Mouse (Mus musculus) liver, embryonic 15.5 days (tissue): ENCODE data around the gene Phf13. TPM values are rescaled to one million over a fixed set of nuclear protein-coding genes. Genes with fewer than 3 reads are reported as not detected.

ENCODE experiments used
- polyA plus RNA-seq: library from polyadenylated mRNA; unstranded; fragments of >200 nt; fragmentation: Nextera tagmentation; extraction: Ambion mirVana; gene quantifications from 2 replicates; pipeline ENCODE4 v1.2.1, GENCODE M21; 2015

The Phf13 gene
- polyA plus RNA-seq, 1 experiment from 2014 or later: 5.1 TPM

Other genes starting within 250 kb of the Phf13 start
- gene Camta1, start 134.4 kb downstream of the Phf13 start, polyA plus RNA-seq: 27.4 and 31.1 TPM in 2 replicates
- gene Dnajc11, start 62.6 kb downstream of the Phf13 start, polyA plus RNA-seq: 45.5 and 49.1 TPM in 2 replicates
- gene Thap3, start 7.3 kb downstream of the Phf13 start, polyA plus RNA-seq: 6.4 and 7.9 TPM in 2 replicates
- gene Klhl21, start 12.5 kb upstream of the Phf13 start, polyA plus RNA-seq: 6.3 and 7.2 TPM in 2 replicates
- gene Zbtb48, start 31.4 kb upstream of the Phf13 start, polyA plus RNA-seq: 7.8 and 8.4 TPM in 2 replicates
- 0.07 and 0.13 TPM in 2 replicates for gene Tas1r1, start 42.3 kb upstream of the Phf13 start, polyA plus RNA-seq
- gene Nol9, start 43.1 kb upstream of the Phf13 start, polyA plus RNA-seq: 13.7 and 14.6 TPM in 2 replicates
- gene Plekhg5, start 76.2 kb upstream of the Phf13 start, polyA plus RNA-seq: 5.1 and 5.9 TPM in 2 replicates
- 0.37 and 0.50 TPM in 2 replicates for gene Tnfrsf25, start 119.7 kb upstream of the Phf13 start, polyA plus RNA-seq
- 1.5 and 2.0 TPM in 2 replicates for gene Espn, start 156.1 kb upstream of the Phf13 start, polyA plus RNA-seq
- gene Hes2, start 162.6 kb upstream of the Phf13 start, polyA plus RNA-seq: 0.14 TPM in 1 of 2 replicates, not detected in the other
- gene Acot7, start 181.9 kb upstream of the Phf13 start, polyA plus RNA-seq: 14.0 and 14.2 TPM in 2 replicates